Mouse (Mus musculus): ENCODE measurements at regions not wholly inside any gene's neighbourhood (a gene's known extent, or its start where the extent isn't known, plus 50 kb on each side); places are given as distances from the start of the nearest gene placed in this dataset.

- H3K9me3 ChIP-seq: no peaks in the 10 kb centered on the region
- no peaks in the 10 kb centered on the region for H3K36me3 ChIP-seq
- no peaks in the 10 kb centered on the region for H3K4me1 ChIP-seq
- H3K9ac ChIP-seq: no peak overlapping the region
- H3K27ac ChIP-seq: no peak overlapping the region
- no peak overlapping the region for H3K4me3 ChIP-seq (replicated peaks)
- 74% methylated on average over 4 of the region's 4 CpGs for WGBS
- H3K4me2 ChIP-seq: no peak overlapping the region
- no peak for ATAC-seq (ENCODE audit: insufficient read depth, low FRiP score, low read depth)
- no peaks in the 10 kb centered on the region for H3K27me3 ChIP-seq (replicated peaks)
These were observed 110.6 kb upstream of the Med13l start for GRCm38 (mm10) chr5:118449893-118450292.

GRCm38 (mm10) chr5:118452052-118452451, 108.4 kb upstream of the Med13l start:
- Histone ChIP-seq H3K4me1 (no peaks in the 10 kb centered on the region), H3K27ac (no peak overlapping the region)
- 66% methylated on average over 2 of the region's 2 CpGs for WGBS

GRCm38 (mm10) chr5:118454096-118454495, 106.4 kb upstream of the Med13l start:
- 92% methylated on average over 1 of the region's 1 CpGs for WGBS
- Histone ChIP-seq H3K27ac (no peak overlapping the region), H3K36me3 (no peaks in the 10 kb centered on the region), H3K27me3 (replicated peaks) (no peaks in the 10 kb centered on the region), H3K9me3 (no peaks in the 10 kb centered on the region), H3K4me2 (no peak overlapping the region), H3K4me3 (replicated peaks) (no peak overlapping the region), H3K4me1 (peaks cover 3% of the 10 kb centered on the region; the same call in 1 of the 2 replicates), H3K9ac (no peak overlapping the region)
- no peak for ATAC-seq (ENCODE audit: insufficient read depth, low FRiP score, low read depth)

More at GRCm38 (mm10) chr5:118452052-118452451, 108.4 kb upstream of the Med13l start:
- Histone ChIP-seq H3K4me2 (no peak overlapping the region), H3K9ac (no peak overlapping the region), H3K4me3 (replicated peaks) (no peak overlapping the region), H3K9me3 (no peaks in the 10 kb centered on the region), H3K27me3 (replicated peaks) (no peaks in the 10 kb centered on the region), H3K36me3 (no peaks in the 10 kb centered on the region)
- 0 out of 2 replicates have a peak, but pooled peaks have one; percentile 40 for ATAC-seq (ENCODE audit: insufficient read depth, low FRiP score, low read depth)

GRCm38 (mm10) chr5:118458727-118459390, 101.6 kb upstream of the Med13l start:
- Histone ChIP-seq H3K27ac (peak overlapping the region; percentile 61; the same call in 1 of the 2 replicates), H3K9ac (no peak overlapping the region), H3K27me3 (replicated peaks) (no peaks in the 10 kb centered on the region), H3K4me1 (peaks cover 19% of the 10 kb centered on the region), H3K4me3 (replicated peaks) (peak overlapping the region; percentile 29), H3K4me2 (peak overlapping the region; percentile 69), H3K9me3 (no peaks in the 10 kb centered on the region), H3K36me3 (no peaks in the 10 kb centered on the region)
- peak; percentile 84 for ATAC-seq (ENCODE audit: insufficient read depth, low FRiP score, low read depth)
- WGBS: 6% methylated on average over 16 of the region's 16 CpGs

GRCm38 (mm10) chr5:118459391-118459792, 101.1 kb upstream of the Med13l start:
- Histone ChIP-seq H3K4me1 (peaks cover 19% of the 10 kb centered on the region), H3K36me3 (no peaks in the 10 kb centered on the region), H3K4me3 (replicated peaks) (peak overlapping the region; percentile 29), H3K27ac (peak overlapping the region; percentile 61; the same call in 1 of the 2 replicates), H3K9me3 (no peaks in the 10 kb centered on the region), H3K4me2 (peak overlapping the region; percentile 69), H3K9ac (no peak overlapping the region), H3K27me3 (replicated peaks) (no peaks in the 10 kb centered on the region)
- 3% methylated on average over 12 of the region's 12 CpGs for WGBS
- 0 out of 2 replicates have a peak, but pooled peaks have one; percentile 20 for ATAC-seq (ENCODE audit: insufficient read depth, low FRiP score, low read depth)

GRCm38 (mm10) chr5:118461967-118462366, 98.5 kb upstream of the Med13l start:
- ATAC-seq (ENCODE audit: insufficient read depth, low FRiP score, low read depth): no peak
- H3K9ac ChIP-seq: no peak overlapping the region
- no peak overlapping the region for H3K4me2 ChIP-seq
- H3K36me3 ChIP-seq: no peaks in the 10 kb centered on the region
- H3K27me3 ChIP-seq (replicated peaks): no peaks in the 10 kb centered on the region
- no peak overlapping the region for H3K27ac ChIP-seq
- H3K4me1 ChIP-seq: peaks cover 38% of the 10 kb centered on the region
- no peak overlapping the region for H3K4me3 ChIP-seq (replicated peaks)
- WGBS: 54% methylated on average over 4 of the region's 4 CpGs
- H3K9me3 ChIP-seq: no peaks in the 10 kb centered on the region

GRCm38 (mm10) chr5:118464931-118465801, 95.3 kb upstream of the Med13l start:
- H3K4me1 ChIP-seq: peaks cover 29% of the 10 kb centered on the region
- peak; percentile 76 for ATAC-seq (ENCODE audit: insufficient read depth, low FRiP score, low read depth)
- no peak overlapping the region for H3K9ac ChIP-seq
- peak overlapping the region; percentile 65; the same call in 1 of the 2 replicates for H3K27ac ChIP-seq
- 4% methylated on average over 21 of the region's 22 CpGs for WGBS
- no peaks in the 10 kb centered on the region for H3K36me3 ChIP-seq
- H3K9me3 ChIP-seq: no peaks in the 10 kb centered on the region
- no peaks in the 10 kb centered on the region for H3K27me3 ChIP-seq (replicated peaks)
- H3K4me2 ChIP-seq: peak overlapping the region; percentile 58
- peak overlapping the region; percentile 31 for H3K4me3 ChIP-seq (replicated peaks)

- no peaks in the 10 kb centered on the region for H3K27me3 ChIP-seq (replicated peaks)
- peaks cover 28% of the 10 kb centered on the region for H3K4me1 ChIP-seq
- H3K4me3 ChIP-seq (replicated peaks): peak overlapping the region; percentile 31
- 14% methylated on average over 10 of the region's 10 CpGs for WGBS
- H3K4me2 ChIP-seq: peak overlapping the region; percentile 58
- ATAC-seq (ENCODE audit: insufficient read depth, low FRiP score, low read depth): no peak; the same call in 1 of the 2 replicates
- no peak overlapping the region for H3K9ac ChIP-seq
- no peaks in the 10 kb centered on the region for H3K9me3 ChIP-seq
- H3K36me3 ChIP-seq: no peaks in the 10 kb centered on the region
- H3K27ac ChIP-seq: peak overlapping the region; percentile 52
These were observed 94.3 kb upstream of the Med13l start for GRCm38 (mm10) chr5:118465991-118466750.

GRCm38 (mm10) chr5:118468739-118469138, 91.7 kb upstream of the Med13l start:
- 50% methylated on average over 4 of the region's 4 CpGs for WGBS
- Histone ChIP-seq H3K9me3 (no peaks in the 10 kb centered on the region), H3K27me3 (replicated peaks) (no peaks in the 10 kb centered on the region), H3K4me2 (no peak overlapping the region), H3K27ac (no peak overlapping the region), H3K9ac (no peak overlapping the region), H3K4me3 (replicated peaks) (no peak overlapping the region), H3K36me3 (no peaks in the 10 kb centered on the region), H3K4me1 (peaks cover 26% of the 10 kb centered on the region)
- no peak for ATAC-seq (ENCODE audit: insufficient read depth, low FRiP score, low read depth)

- WGBS: 35% methylated on average over 5 of the region's 5 CpGs
- Histone ChIP-seq H3K4me2 (no peak overlapping the region), H3K4me1 (peaks cover 10% of the 10 kb centered on the region), H3K9me3 (no peaks in the 10 kb centered on the region), H3K9ac (no peak overlapping the region), H3K4me3 (replicated peaks) (no peak overlapping the region), H3K27ac (no peak overlapping the region), H3K36me3 (no peaks in the 10 kb centered on the region), H3K27me3 (replicated peaks) (no peaks in the 10 kb centered on the region)
- ATAC-seq (ENCODE audit: insufficient read depth, low FRiP score, low read depth): no peak
These were observed 88.9 kb upstream of the Med13l start for GRCm38 (mm10) chr5:118471569-118471968.

- Histone ChIP-seq H3K36me3 (no peaks in the 10 kb centered on the region), H3K4me2 (no peak overlapping the region), H3K27ac (no peak overlapping the region), H3K9ac (no peak overlapping the region), H3K27me3 (replicated peaks) (no peaks in the 10 kb centered on the region), H3K4me1 (peaks cover 10% of the 10 kb centered on the region), H3K4me3 (replicated peaks) (no peak overlapping the region), H3K9me3 (no peaks in the 10 kb centered on the region)
- 86% methylated on average over 10 of the region's 10 CpGs for WGBS
- ATAC-seq (ENCODE audit: insufficient read depth, low FRiP score, low read depth): no peak
These were observed 88.2 kb upstream of the Med13l start for GRCm38 (mm10) chr5:118472291-118472690.
